Mouse (Mus musculus): ENCODE data around the gene Zyg11b.

The Zyg11b gene

GRCm38 (mm10) chr4:108300670-108301373 is at the start of gene Zyg11b:
Zyg11b (minus strand) TSS chr4:108301096.
- DNase-seq (ENCODE audit: low spot score), result peak; percentile 96

- no peak for DNase-seq (ENCODE audit: low spot score)
Measured at GRCm38 (mm10) chr4:108349836-108350547, 49.1 kb upstream of the Zyg11b start.

GRCm38 (mm10) chr4:108349064-108349463 is 48.2 kb upstream of the Zyg11b start:
- no peak for DNase-seq (ENCODE audit: low spot score)

- no peak for DNase-seq (ENCODE audit: low spot score)
Measured at GRCm38 (mm10) chr4:108348256-108348875, 47.5 kb upstream of the Zyg11b start.

- DNase-seq (ENCODE audit: low spot score), result no peak
Measured at GRCm38 (mm10) chr4:108347111-108347510, 46.2 kb upstream of the Zyg11b start.

- DNase-seq (ENCODE audit: low spot score), result no peak
Measured at GRCm38 (mm10) chr4:108345826-108346225, 44.9 kb upstream of the Zyg11b start.

GRCm38 (mm10) chr4:108344631-108345083 is 43.8 kb upstream of the Zyg11b start:
- peak; percentile 35 for DNase-seq (ENCODE audit: low spot score)

- peak; percentile 94 for DNase-seq (ENCODE audit: low spot score)
Measured at GRCm38 (mm10) chr4:108339277-108339690, 38.4 kb upstream of the Zyg11b start.

- no peak for DNase-seq (ENCODE audit: low spot score)
Measured at GRCm38 (mm10) chr4:108338811-108339210, 37.9 kb upstream of the Zyg11b start.

GRCm38 (mm10) chr4:108338321-108338733 is 37.4 kb upstream of the Zyg11b start:
- DNase-seq (ENCODE audit: low spot score), result no peak

GRCm38 (mm10) chr4:108337817-108338216 is 36.9 kb upstream of the Zyg11b start:
- DNase-seq (ENCODE audit: low spot score), result no peak

- no peak for DNase-seq (ENCODE audit: low spot score)
Measured at GRCm38 (mm10) chr4:108336765-108337164, 35.9 kb upstream of the Zyg11b start.

GRCm38 (mm10) chr4:108335413-108335812 is 34.5 kb upstream of the Zyg11b start:
- no peak for DNase-seq (ENCODE audit: low spot score)

GRCm38 (mm10) chr4:108332041-108332440 is 31.1 kb upstream of the Zyg11b start:
- DNase-seq (ENCODE audit: low spot score), result no peak

- DNase-seq (ENCODE audit: low spot score), result no peak
Measured at GRCm38 (mm10) chr4:108329840-108330239, 28.9 kb upstream of the Zyg11b start.

GRCm38 (mm10) chr4:108327730-108328484 is 27.0 kb upstream of the Zyg11b start, which contains the start of gene Coa7:
Coa7 (plus strand) TSS chr4:108328140.
- DNase-seq (ENCODE audit: low spot score), result peak; percentile 98

- peak; percentile 66 for DNase-seq (ENCODE audit: low spot score)
Measured at GRCm38 (mm10) chr4:108327071-108327579, 26.2 kb upstream of the Zyg11b start.

GRCm38 (mm10) chr4:108323588-108323987 is 22.7 kb upstream of the Zyg11b start:
- DNase-seq (ENCODE audit: low spot score), result no peak

- DNase-seq (ENCODE audit: low spot score), result peak; percentile 18
Measured at GRCm38 (mm10) chr4:108320627-108321380, 19.9 kb upstream of the Zyg11b start.

GRCm38 (mm10) chr4:108319747-108320146 is 18.9 kb upstream of the Zyg11b start:
- peak; percentile 12 for DNase-seq (ENCODE audit: low spot score)
